Mouse (Mus musculus) E14TG2a.4 (cell line): ENCODE data around the gene Dmrt3.

Experiments used
- CTCF ChIP-seq: conservative IDR thresholded peaks from 2 replicates; pipeline ENCODE4 v1.5.1; 2014; ENCODE audit warnings: low read length
- NANOG ChIP-seq: IDR thresholded peaks from 2 replicates; pipeline ENCODE4 v1.6.1; 2014; ENCODE audit warnings: borderline replicate concordance, low read length, mixed read lengths
- POU5F1 ChIP-seq: IDR thresholded peaks from 2 replicates; pipeline ENCODE4 v1.6.1; 2014; ENCODE audit warnings: low read length, borderline replicate concordance

DNA sequence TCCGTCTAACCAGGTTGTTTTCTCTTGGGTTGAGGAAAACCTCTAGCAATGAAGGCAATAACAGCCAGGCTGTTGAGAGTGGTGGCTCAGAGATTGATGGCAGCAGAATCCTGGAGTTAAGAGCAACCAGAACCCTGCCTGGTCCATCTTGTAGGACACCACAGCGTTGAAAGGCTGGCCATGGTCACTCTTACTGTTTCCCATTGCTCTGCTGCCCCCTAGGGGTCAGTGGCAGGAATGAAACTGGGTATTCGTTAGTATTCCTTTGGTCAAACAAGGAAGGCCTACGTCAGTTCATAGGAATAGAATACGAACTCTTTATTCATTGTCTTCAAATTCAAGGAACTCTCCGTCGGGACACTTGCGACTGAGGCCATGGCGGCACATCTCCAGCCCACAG is 18.4 kb downstream of the Dmrt3 start:
- TF ChIP-seq CTCF, result peak; percentile 96
- no peak for TF ChIP-seq POU5F1
- no peak for TF ChIP-seq NANOG
